In genomic region chr3:37334053-37334452, GRCm38 (mm10) we compare ENCODE assay signal across 26 mouse cellular contexts. TPM values are rescaled to one million over a fixed set of nuclear protein-coding genes. Genes with fewer than 3 reads are reported as not detected.
DNase-seq lines count a peak whose midpoint lies in the region; ATAC-seq lines count a peak whose summit lies in the region.
"Had no signal": no experiment of that assay in that cellular context is flagged by ENCODE, and none has a peak within 500 bp of the region (broad histone marks: within the 10 kb centered on the region; RNA-seq: fewer than 3 reads in every experiment).

No protein-coding gene starts in this region.

- no peaks in the 10 kb centered on the region for H3K36me3 ChIP-seq in liver, embryonic 13.5 days
- no peaks in the 10 kb centered on the region for H3K36me3 ChIP-seq in liver, embryonic 16.5 days (ENCODE audit: control insufficient read depth, insufficient read depth)
- H3K36me3 ChIP-seq in forebrain, embryonic 12.5 days (replicated peaks): no peaks in the 10 kb centered on the region
- H3K36me3 ChIP-seq: embryonic facial prominence, embryonic 10.5 days; embryonic facial prominence, embryonic 13.5 days; forebrain, embryonic 10.5 days; hindbrain, embryonic 12.5 days; hindbrain, embryonic 15.5 days had no signal

- DNase-seq in liver, embryonic 13.5 days: no peak
- DNase-seq in cerebellum, postnatal 14 days: no peak
- DNase-seq: adrenal gland, adult 8-10 months; adrenal gland, postnatal 36 days; cerebellum, adult 18-20 months; cerebellum, adult 9-11 months; cerebellum, postnatal 36 days; embryo, embryonic 11 days; gastrocnemius, postnatal 10 days; gastrocnemius, postnatal 36 days; heart, adult 11 months had no signal

- H3K4me1 ChIP-seq in liver, embryonic 13.5 days (replicated peaks): peaks cover 42% of the 10 kb centered on the region
- H3K4me1 ChIP-seq in liver, embryonic 16.5 days (ENCODE audit: control insufficient read depth, low read depth, low read length): peaks cover 20% of the 10 kb centered on the region
- H3K4me1 ChIP-seq in forebrain, embryonic 12.5 days: no peaks in the 10 kb centered on the region
- H3K4me1 ChIP-seq: embryonic facial prominence, embryonic 10.5 days; embryonic facial prominence, embryonic 13.5 days; forebrain, embryonic 10.5 days; hindbrain, embryonic 12.5 days; hindbrain, embryonic 15.5 days had no signal

- no peak overlapping the region for H3K9ac ChIP-seq in liver, embryonic 13.5 days
- H3K9ac ChIP-seq in liver, embryonic 16.5 days (ENCODE audit: low read depth, low read length): no peak overlapping the region
- no peak overlapping the region for H3K9ac ChIP-seq in forebrain, embryonic 12.5 days
- H3K9ac ChIP-seq: embryonic facial prominence, embryonic 13.5 days; hindbrain, embryonic 12.5 days; hindbrain, embryonic 15.5 days had no signal

- no peak overlapping the region for H3K4me3 ChIP-seq in liver, embryonic 13.5 days (replicated peaks)
- H3K4me3 ChIP-seq in liver, embryonic 16.5 days (ENCODE audit: low read depth, low read length): no peak overlapping the region
- H3K4me3 ChIP-seq in forebrain, embryonic 12.5 days (replicated peaks): no peak overlapping the region
- H3K4me3 ChIP-seq: embryonic facial prominence, embryonic 10.5 days; embryonic facial prominence, embryonic 13.5 days; erythroblast, embryonic 14.5 days; forebrain, embryonic 10.5 days; hindbrain, embryonic 12.5 days; hindbrain, embryonic 15.5 days had no signal

- no peaks in the 10 kb centered on the region for H3K27me3 ChIP-seq in liver, embryonic 13.5 days
- no peaks in the 10 kb centered on the region for H3K27me3 ChIP-seq in liver, embryonic 16.5 days (ENCODE audit: control insufficient read depth, insufficient read depth, low read depth, low read length)
- no peaks in the 10 kb centered on the region for H3K27me3 ChIP-seq in forebrain, embryonic 12.5 days
- H3K27me3 ChIP-seq: embryonic facial prominence, embryonic 13.5 days; hindbrain, embryonic 12.5 days; hindbrain, embryonic 15.5 days had no signal

- ATAC-seq in erythroid progenitor cell, adult 5-6 weeks (replicated peaks; ENCODE audit: low FRiP score, poor library complexity, severe bottlenecking): 0 out of 2 replicates have a peak, but pooled peaks have one; percentile 56
- peak; percentile 78 for ATAC-seq in liver, embryonic 13.5 days (ENCODE audit: low read depth)
- peak; percentile 61 for ATAC-seq in liver, embryonic 16.5 days (ENCODE audit: low read depth)
- ATAC-seq in megakaryocyte-erythroid progenitor cell, adult 5-6 weeks (replicated peaks; ENCODE audit: low FRiP score, low TSS enrichment, poor library complexity, severe bottlenecking): peak; percentile 47; the same call in 1 of the 2 replicates
- ATAC-seq in granulocyte monocyte progenitor cell, adult 5-6 weeks (replicated peaks; ENCODE audit: poor library complexity, severe bottlenecking): no peak
- no peak for ATAC-seq in forebrain, embryonic 12.5 days (ENCODE audit: low FRiP score)
- ATAC-seq: activated CD4-positive, CD25-positive, alpha-beta regulatory T cell, adult 4 months; CD4-positive, CD25-positive, alpha-beta regulatory T cell, adult 4 months; forebrain, embryonic 14.5 days had no signal

- WGBS in liver, embryonic 13.5 days (ENCODE audit: insufficient replicate concordance): 48% methylated on average over 4 of the region's 4 CpGs
- WGBS in liver, embryonic 16.5 days (ENCODE audit: insufficient replicate concordance): 49% methylated on average over 4 of the region's 4 CpGs
- WGBS in forebrain, embryonic 12.5 days: 92% methylated on average over 4 of the region's 4 CpGs

- H3K27ac ChIP-seq in liver, embryonic 13.5 days: peak overlapping the region; percentile 44; the same call in 1 of the 2 replicates
- no peak overlapping the region for H3K27ac ChIP-seq in liver, embryonic 16.5 days (ENCODE audit: low read length)
- H3K27ac ChIP-seq in forebrain, embryonic 12.5 days: no peak overlapping the region
- H3K27ac ChIP-seq: embryonic facial prominence, embryonic 10.5 days; embryonic facial prominence, embryonic 13.5 days; forebrain, embryonic 10.5 days; hindbrain, embryonic 12.5 days; hindbrain, embryonic 15.5 days had no signal

- no peak overlapping the region for H3K4me2 ChIP-seq in liver, embryonic 13.5 days
- H3K4me2 ChIP-seq in liver, embryonic 16.5 days (ENCODE audit: low read depth, low read length): no peak overlapping the region
- H3K4me2 ChIP-seq in forebrain, embryonic 12.5 days: no peak overlapping the region
- H3K4me2 ChIP-seq: embryonic facial prominence, embryonic 13.5 days; heart, embryonic 11.5 days; hindbrain, embryonic 12.5 days; hindbrain, embryonic 15.5 days had no signal

- H3K9me3 ChIP-seq in liver, embryonic 13.5 days (replicated peaks): no peaks in the 10 kb centered on the region
- no peaks in the 10 kb centered on the region for H3K9me3 ChIP-seq in liver, embryonic 16.5 days (replicated peaks; ENCODE audit: control insufficient read depth, low read length)
- H3K9me3 ChIP-seq in forebrain, embryonic 12.5 days: no peaks in the 10 kb centered on the region
- H3K9me3 ChIP-seq: embryonic facial prominence, embryonic 10.5 days; embryonic facial prominence, embryonic 13.5 days; forebrain, embryonic 10.5 days; hindbrain, embryonic 12.5 days; hindbrain, embryonic 15.5 days had no signal

RNA-seq across cellular contexts. Expression of gene Fgf2, which starts 14.1 kb away (rescaled TPM):
- total RNA-seq in erythroid progenitor cell, adult 5-6 weeks (2015; ENCODE audit: low replicate concordance): not detected in 2 replicates
- total RNA-seq in erythroid progenitor cell, adult 5-6 weeks (2017; ENCODE audit: low replicate concordance): 0.23 TPM in 1 of 2 replicates, not detected in the other
- polyA plus RNA-seq in liver, embryonic 13.5 days (2015; fragmentation: Nextera tagmentation; extraction: Ambion mirVana): 0.10 and 0.13 TPM in 2 replicates
- 0.15 and 0.73 TPM in 2 replicates for polyA plus RNA-seq in liver, embryonic 16.5 days (2015; fragmentation: Nextera tagmentation; extraction: Ambion mirVana)
- not detected in 2 replicates for total RNA-seq in megakaryocyte-erythroid progenitor cell, adult 5-6 weeks (2014; fragmentation: Nextera tagmentation)
- total RNA-seq in megakaryocyte-erythroid progenitor cell, adult 5-6 weeks (2017): not detected in 2 replicates
- total RNA-seq in granulocyte monocyte progenitor cell, adult 5-6 weeks (2014; fragmentation: Nextera tagmentation): 0.11 TPM in 1 of 2 replicates, not detected in the other
- total RNA-seq in granulocyte monocyte progenitor cell, adult 5-6 weeks (2017): not detected in 2 replicates
- polyA plus RNA-seq in forebrain, embryonic 12.5 days (2016; fragmentation: Nextera tagmentation; extraction: Ambion mirVana): 0.65 and 0.66 TPM in 2 replicates
- polyA plus RNA-seq: erythroblast, embryonic 14.5 days had no signal

RNA-seq across cellular contexts. Expression of gene Cetn4, which starts 21.5 kb away (rescaled TPM):
- total RNA-seq in erythroid progenitor cell, adult 5-6 weeks (2015; ENCODE audit: low replicate concordance): 1.8 and 12.6 TPM in 2 replicates
- 2.1 and 16.5 TPM in 2 replicates for total RNA-seq in erythroid progenitor cell, adult 5-6 weeks (2017; ENCODE audit: low replicate concordance)
- polyA plus RNA-seq in liver, embryonic 13.5 days (2015; fragmentation: Nextera tagmentation; extraction: Ambion mirVana): 2.1 and 3.0 TPM in 2 replicates
- polyA plus RNA-seq in liver, embryonic 16.5 days (2015; fragmentation: Nextera tagmentation; extraction: Ambion mirVana): 0.95 and 1.1 TPM in 2 replicates
- 3.6 and 6.5 TPM in 2 replicates for total RNA-seq in megakaryocyte-erythroid progenitor cell, adult 5-6 weeks (2014; fragmentation: Nextera tagmentation)
- 7.3 and 10.6 TPM in 2 replicates for total RNA-seq in megakaryocyte-erythroid progenitor cell, adult 5-6 weeks (2017)
- 0.26 and 1.0 TPM in 2 replicates for total RNA-seq in granulocyte monocyte progenitor cell, adult 5-6 weeks (2014; fragmentation: Nextera tagmentation)
- total RNA-seq in granulocyte monocyte progenitor cell, adult 5-6 weeks (2017): 0.26 and 1.6 TPM in 2 replicates
- polyA plus RNA-seq in forebrain, embryonic 12.5 days (2016; fragmentation: Nextera tagmentation; extraction: Ambion mirVana): 2.1 and 2.9 TPM in 2 replicates

RNA-seq across cellular contexts. Expression of gene Bbs12, which starts 21.7 kb away (rescaled TPM):
- total RNA-seq in erythroid progenitor cell, adult 5-6 weeks (2015; ENCODE audit: low replicate concordance): 0.72 TPM in 1 of 2 replicates, not detected in the other
- 0.83 and 2.6 TPM in 2 replicates for total RNA-seq in erythroid progenitor cell, adult 5-6 weeks (2017; ENCODE audit: low replicate concordance)
- polyA plus RNA-seq in liver, embryonic 13.5 days (2015; fragmentation: Nextera tagmentation; extraction: Ambion mirVana): 4.0 and 5.1 TPM in 2 replicates
- polyA plus RNA-seq in liver, embryonic 16.5 days (2015; fragmentation: Nextera tagmentation; extraction: Ambion mirVana): 2.0 and 2.2 TPM in 2 replicates
- total RNA-seq in megakaryocyte-erythroid progenitor cell, adult 5-6 weeks (2014; fragmentation: Nextera tagmentation): 10.3 and 15.8 TPM in 2 replicates
- 8.2 and 17.5 TPM in 2 replicates for total RNA-seq in megakaryocyte-erythroid progenitor cell, adult 5-6 weeks (2017)
- 3.2 and 10.4 TPM in 2 replicates for total RNA-seq in granulocyte monocyte progenitor cell, adult 5-6 weeks (2014; fragmentation: Nextera tagmentation)
- total RNA-seq in granulocyte monocyte progenitor cell, adult 5-6 weeks (2017): 4.4 and 5.4 TPM in 2 replicates
- polyA plus RNA-seq in forebrain, embryonic 12.5 days (2016; fragmentation: Nextera tagmentation; extraction: Ambion mirVana): 7.1 and 8.0 TPM in 2 replicates
- polyA plus RNA-seq: erythroblast, embryonic 14.5 days had no signal

Comparison
In these comparisons a context has a peak if more than half of its experiments do, and no peak if none do; other contexts are left out.
1. ATAC-seq: peak in erythroid progenitor cell, adult 5-6 weeks (single experiment), liver, embryonic 13.5 days (single experiment), liver, embryonic 16.5 days (single experiment) and megakaryocyte-erythroid progenitor cell, adult 5-6 weeks (single experiment); none in granulocyte monocyte progenitor cell, adult 5-6 weeks (single experiment) and forebrain, embryonic 12.5 days (single experiment).